Mouse (Mus musculus) brain, embryonic 14.5 days (tissue): Measurements from ENCODE around the gene Vsx1.

Experiments
- CTCF ChIP-seq: fragments of 200-500 bp; IDR thresholded peaks from 2 replicates; pipeline ENCODE4 v1.5.1; 2012; ENCODE audit warnings: inconsistent platforms, mild to moderate bottlenecking, moderate library complexity, borderline replicate concordance; ENCODE audit not compliant: insufficient read depth, insufficient read length; ENCODE audit errors: extremely low read depth
- POLR2A ChIP-seq: fragments of 200-500 bp; IDR thresholded peaks from 2 replicates; pipeline ENCODE4 v1.6.1; 2012; ENCODE audit warnings: mild to moderate bottlenecking, inconsistent platforms, borderline replicate concordance; ENCODE audit not compliant: poor library complexity, insufficient read depth, insufficient read length, severe bottlenecking; ENCODE audit errors: extremely low read depth

DNA sequence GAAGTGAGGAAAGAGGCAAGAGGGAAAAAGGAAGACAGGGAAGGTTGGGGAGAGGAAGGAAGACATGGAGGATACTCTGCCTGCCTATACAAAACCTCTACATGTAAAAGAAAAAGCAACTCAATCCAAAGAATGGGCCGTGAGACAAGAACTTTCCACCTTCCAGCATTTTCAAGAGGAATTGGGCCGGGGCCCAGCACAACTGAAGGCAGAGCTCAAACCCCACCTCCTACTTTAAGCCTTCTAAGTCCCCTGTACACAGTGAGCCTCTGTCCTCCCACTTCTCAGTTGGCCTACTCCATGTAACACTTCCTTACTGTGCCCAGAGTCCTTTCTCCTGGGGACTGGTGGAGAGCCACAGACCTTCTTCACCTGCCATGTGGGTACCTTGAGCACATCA lies 27.2 kb downstream of the Vsx1 start:
- TF ChIP-seq CTCF (no peak), POLR2A (no peak)
